Mouse (Mus musculus) midbrain, embryonic 16.5 days (tissue): Measurements from ENCODE around the gene Ttc3. TPM values are rescaled to one million over a fixed set of nuclear protein-coding genes. Genes with fewer than 3 reads are reported as not detected.
"Not testable (repeated sequence)": the region's sequence is repeated elsewhere in the genome, so short reads cannot be mapped to it uniquely, and the experiment has no call there.

ENCODE experiments used
- ATAC-seq: fragments of 200-750 bp; cut with Nextera tagmentation; 2 replicates; pipeline ENCODE4 v1.8.0; 2017; ENCODE audit warnings: moderate TSS enrichment
- H3K27ac ChIP-seq: fragments of 300-500 bp; sonication (generic); 2 replicates; pipeline ENCODE4 v1.5.1; 2014; ENCODE audit warnings: mild to moderate bottlenecking, low read length, mixed read lengths
- H3K27me3 ChIP-seq: fragments of 300-500 bp; sonication (generic); 2 replicates; pipeline ENCODE4 v1.6.1; 2014; ENCODE audit warnings: low read depth, low read length, mixed read lengths; ENCODE audit not compliant: control insufficient read depth, insufficient read depth
- H3K36me3 ChIP-seq: fragments of 300-500 bp; sonication (generic); 2 replicates; pipeline ENCODE4 v1.6.1; 2014; ENCODE audit warnings: mild to moderate bottlenecking, low read length, moderate library complexity, mixed read lengths; ENCODE audit not compliant: control insufficient read depth, insufficient read depth
- H3K4me1 ChIP-seq: fragments of 300-500 bp; sonication (generic); 2 replicates; pipeline ENCODE4 v1.6.1; 2014; ENCODE audit warnings: mild to moderate bottlenecking, low read length, mixed read lengths; ENCODE audit not compliant: control insufficient read depth, insufficient read depth
- H3K4me2 ChIP-seq: fragments of 300-500 bp; sonication (generic); 2 replicates; pipeline ENCODE4 v1.6.1; 2014; ENCODE audit warnings: mild to moderate bottlenecking, low read length, mixed read lengths
- H3K4me3 ChIP-seq: fragments of 300-500 bp; sonication (generic); 2 replicates; pipeline ENCODE4 v1.5.1; 2014; ENCODE audit warnings: low read depth, mild to moderate bottlenecking, low read length, moderate library complexity, mixed read lengths
- H3K9ac ChIP-seq: fragments of 300-500 bp; sonication (generic); 2 replicates; pipeline ENCODE4 v1.6.1; 2014; ENCODE audit warnings: low read depth, low read length, mixed read lengths
- H3K9me3 ChIP-seq: fragments of 300-500 bp; sonication (generic); replicated peaks from 2 replicates; pipeline ENCODE4 v1.6.1; 2014; ENCODE audit warnings: mild to moderate bottlenecking, low read length, mixed read lengths; ENCODE audit not compliant: control insufficient read depth, poor library complexity, severe bottlenecking
- WGBS: fragments of 180-500 bp; shearing (Covaris S2); extraction: QIAGEN DNeasy Blood & Tissue Kit; methylation state at CpG from one replicate; pipeline ENCODE4 v1.1.7; 2014; 5-methylcytosine and 5-hydroxymethylcytosine counted together
- polyA plus RNA-seq: library from polyadenylated mRNA; unstranded; fragments of >200 nt; fragmentation: Nextera tagmentation; extraction: Ambion mirVana; gene quantifications from 2 replicates; pipeline ENCODE4 v1.2.1, GENCODE M21; 2015

Ttc3 gene
- polyA plus RNA-seq, 1 experiment from 2014 or later: 1,007 TPM

DNA sequence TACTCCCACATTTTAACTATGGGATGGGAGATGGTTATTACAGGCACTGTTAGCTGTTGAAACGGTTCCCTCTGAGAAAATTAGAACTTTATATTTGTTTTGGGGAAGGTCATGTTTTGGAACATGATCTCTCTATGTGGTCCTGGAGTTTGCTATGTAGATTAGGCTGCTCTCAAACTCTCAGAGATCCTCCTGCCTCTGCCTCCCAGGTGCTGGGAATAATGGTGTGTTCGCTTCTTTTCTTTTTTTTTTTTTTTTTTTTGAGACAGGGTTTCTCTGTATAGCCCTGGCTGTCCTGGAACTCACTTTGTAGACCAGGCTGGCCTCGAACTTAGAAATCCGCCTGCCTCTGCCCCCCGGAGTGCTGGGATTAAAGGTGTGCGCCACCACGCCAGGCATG lies 95.9 kb downstream of the Ttc3 start:
- H3K4me2 ChIP-seq, H3K4me3 ChIP-seq, H3K9me3 ChIP-seq, H3K4me1 ChIP-seq, H3K27me3 ChIP-seq, H3K27ac ChIP-seq, ATAC-seq, H3K9ac ChIP-seq: not testable (repeated sequence)
- WGBS: 98% methylated on average over 7 of the region's 7 CpGs
- H3K36me3 ChIP-seq: peaks cover 70% of the 10 kb centered on the region

DNA sequence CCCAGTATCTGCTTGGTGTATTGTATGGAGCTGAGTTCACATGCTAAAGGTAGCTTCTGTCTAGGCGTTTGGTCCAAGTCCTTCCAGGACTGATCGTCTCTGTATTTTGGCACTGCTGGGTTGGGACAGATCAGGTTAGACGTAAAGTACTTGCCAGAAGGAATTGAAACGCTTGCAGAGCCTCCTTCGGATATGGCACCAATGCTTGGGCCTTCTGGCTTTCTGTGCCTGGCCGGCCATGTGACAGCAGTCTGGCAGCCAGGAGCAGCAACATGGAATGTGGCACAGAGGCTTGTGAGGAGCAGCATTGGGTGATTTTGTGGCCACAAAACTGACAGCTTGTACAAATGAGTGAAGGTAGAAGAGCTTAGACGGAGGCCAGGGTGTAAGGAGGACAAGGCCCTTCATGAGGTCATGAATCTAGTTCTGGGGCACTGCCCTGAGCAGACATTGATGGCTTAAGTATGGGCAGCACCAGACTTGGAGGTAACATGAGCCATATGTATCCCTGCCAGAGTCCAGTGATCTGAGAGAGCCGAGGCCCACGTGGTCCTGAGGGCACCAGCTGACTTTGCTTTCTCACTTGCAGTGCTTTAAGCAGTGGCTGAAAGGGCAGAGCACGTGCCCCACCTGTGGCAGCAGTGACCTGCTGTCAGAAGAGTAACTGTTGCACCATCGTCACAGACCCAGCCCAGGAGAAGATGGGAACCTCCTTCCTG lies 97.1 kb downstream of the Ttc3 start:
- no peak overlapping the region for H3K4me3 ChIP-seq
- H3K36me3 ChIP-seq: peaks cover 61% of the 10 kb centered on the region
- no peaks in the 10 kb centered on the region for H3K9me3 ChIP-seq
- no peak overlapping the region for H3K27ac ChIP-seq
- ATAC-seq: no peak
- no peaks in the 10 kb centered on the region for H3K27me3 ChIP-seq
- WGBS: 93% methylated on average over 11 of the region's 11 CpGs
- no peak overlapping the region for H3K4me2 ChIP-seq
- 0 out of 2 replicates have a peak, but pooled peaks cover 4% of the 10 kb centered on the region for H3K4me1 ChIP-seq
- no peak overlapping the region for H3K9ac ChIP-seq

DNA sequence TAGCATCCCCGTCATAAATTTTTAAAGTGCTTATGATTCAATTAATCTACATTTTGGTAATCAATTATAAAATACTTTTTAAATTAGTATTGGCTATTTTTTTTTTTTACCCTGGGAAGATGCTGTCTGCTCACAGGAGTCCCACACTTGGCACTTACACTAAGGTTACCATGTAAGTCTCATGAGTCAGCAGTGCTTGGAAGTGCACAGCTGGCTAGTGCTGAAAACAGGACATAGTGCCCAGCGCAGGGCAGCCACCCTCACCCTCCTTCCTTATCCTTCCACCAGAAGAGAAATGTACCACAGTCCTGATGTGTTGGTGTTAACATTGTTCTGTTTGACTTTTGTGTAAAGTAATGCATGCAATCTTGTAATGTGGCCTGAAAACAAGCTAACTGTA lies 98.0 kb downstream of the Ttc3 start:
- H3K9ac ChIP-seq: no peak overlapping the region
- H3K36me3 ChIP-seq: peaks cover 53% of the 10 kb centered on the region
- no peak overlapping the region for H3K4me2 ChIP-seq
- no peaks in the 10 kb centered on the region for H3K9me3 ChIP-seq
- H3K4me1 ChIP-seq: 0 out of 2 replicates have a peak, but pooled peaks cover 4% of the 10 kb centered on the region
- no peak overlapping the region for H3K4me3 ChIP-seq
- 100% methylated on average over 2 of the region's 2 CpGs for WGBS
- no peak for ATAC-seq
- H3K27ac ChIP-seq: no peak overlapping the region
- no peaks in the 10 kb centered on the region for H3K27me3 ChIP-seq

DNA sequence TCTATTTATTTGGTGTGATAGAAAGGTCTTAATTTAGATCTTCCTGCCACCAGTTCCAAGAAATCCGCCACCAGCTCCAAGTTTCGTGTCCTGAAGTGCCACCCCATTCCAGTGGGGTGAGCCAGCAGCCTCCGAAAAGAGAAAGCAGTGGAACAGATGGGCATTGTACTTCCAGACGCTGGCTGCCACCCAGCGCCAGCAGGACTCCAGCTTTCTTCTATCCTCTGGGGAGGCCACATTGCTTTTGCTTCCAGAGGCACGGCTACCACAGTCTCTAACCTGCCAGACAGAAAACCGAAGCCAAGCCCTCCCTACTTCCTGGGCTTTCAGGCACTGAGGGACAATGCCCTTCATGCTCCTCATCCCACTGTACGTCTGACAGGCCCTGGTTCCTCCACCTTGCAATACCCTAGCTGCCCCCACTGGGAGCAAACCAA lies 102.1 kb downstream of the Ttc3 start:
- ATAC-seq: peak; percentile 84
- no peak overlapping the region for H3K4me2 ChIP-seq
- H3K9me3 ChIP-seq: no peaks in the 10 kb centered on the region
- peak overlapping the region; percentile 12 for H3K27ac ChIP-seq
- no peaks in the 10 kb centered on the region for H3K27me3 ChIP-seq
- H3K4me1 ChIP-seq: 0 out of 2 replicates have a peak, but pooled peaks cover 4% of the 10 kb centered on the region
- WGBS: 44% methylated on average over 8 of the region's 8 CpGs
- H3K9ac ChIP-seq: no peak overlapping the region
- H3K4me3 ChIP-seq: no peak overlapping the region
- peaks cover 30% of the 10 kb centered on the region for H3K36me3 ChIP-seq

DNA sequence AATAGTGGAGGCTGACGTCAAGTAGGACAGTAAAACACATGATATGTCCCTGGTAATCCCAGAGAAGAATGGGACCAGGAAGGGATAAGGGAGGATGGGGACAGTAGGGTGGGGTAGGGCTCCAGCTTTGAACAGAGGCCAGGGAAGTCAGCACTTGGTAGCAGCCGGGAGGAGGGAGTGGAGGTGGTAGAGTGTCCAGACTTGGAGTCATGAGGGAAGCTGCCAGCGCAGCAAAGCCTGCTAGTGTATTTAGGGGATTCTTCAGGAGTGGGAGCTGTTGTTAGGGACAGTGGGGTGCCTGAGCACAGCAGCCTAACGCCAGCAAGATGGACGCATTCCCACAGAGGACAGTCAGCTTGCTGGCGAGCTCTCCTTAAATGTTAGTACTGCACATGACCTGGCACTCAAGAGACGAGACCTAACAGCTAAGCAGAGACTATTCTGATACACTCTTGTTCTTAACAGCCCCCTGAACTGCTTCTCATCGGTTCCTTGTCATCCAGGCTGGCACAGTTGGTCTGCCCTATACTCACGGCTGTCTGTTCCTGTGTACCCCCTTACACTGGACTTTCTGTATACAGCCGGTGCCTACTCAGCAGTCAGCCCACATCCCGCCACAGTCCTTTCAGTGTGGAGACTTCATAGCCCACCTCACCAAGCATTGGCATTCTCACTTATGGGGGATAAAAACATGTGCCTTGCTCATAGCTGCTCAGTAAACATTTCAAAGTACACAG lies 102.8 kb downstream of the Ttc3 start:
- Histone ChIP-seq H3K4me2 (no peak overlapping the region), H3K27ac (peak overlapping the region; percentile 51), H3K9me3 (no peaks in the 10 kb centered on the region), H3K4me3 (no peak overlapping the region), H3K9ac (no peak overlapping the region), H3K4me1 (0 out of 2 replicates have a peak, but pooled peaks cover 4% of the 10 kb centered on the region), H3K36me3 (peaks cover 28% of the 10 kb centered on the region), H3K27me3 (no peaks in the 10 kb centered on the region)
- WGBS: 67% methylated on average over 11 of the region's 11 CpGs
- ATAC-seq: peak; percentile 85

DNA sequence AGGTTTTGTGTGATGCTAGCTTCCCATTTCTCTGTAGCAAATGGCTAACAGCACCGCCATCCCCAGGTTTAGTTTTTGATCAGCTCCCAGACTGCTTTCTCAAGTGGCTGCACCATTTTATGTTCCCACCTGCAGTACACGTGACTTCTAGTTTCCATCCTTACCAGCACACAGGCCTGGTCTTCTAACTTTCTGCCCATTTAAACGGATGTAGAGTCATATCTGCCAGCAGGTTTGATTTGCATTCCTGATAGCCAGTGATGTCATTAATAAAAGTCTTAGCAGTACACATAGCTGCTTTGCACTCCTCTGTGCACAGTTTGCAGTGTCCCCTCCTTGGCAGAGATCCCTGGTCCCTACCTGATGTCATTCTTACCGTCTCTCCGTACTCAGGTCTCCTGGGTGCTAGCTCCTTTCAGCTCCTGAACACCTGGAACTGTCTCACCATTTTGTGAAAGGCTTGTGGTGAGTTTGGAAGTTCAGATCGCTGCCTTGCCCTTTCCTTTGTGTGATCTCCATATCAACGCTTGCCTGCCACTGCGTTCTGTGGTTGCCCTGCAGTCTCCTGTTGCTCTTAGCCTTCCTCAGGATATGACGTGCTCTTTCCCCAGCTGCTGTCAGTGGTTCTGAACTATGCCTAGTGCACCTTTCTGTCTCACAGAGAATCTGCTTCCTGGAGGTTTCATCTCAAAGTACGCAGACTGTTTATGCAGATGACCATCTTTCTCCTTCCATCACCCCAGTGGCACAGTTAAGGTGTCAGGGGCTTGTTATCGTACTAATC lies 114.5 kb downstream of the Ttc3 start:
- H3K27ac ChIP-seq: no peak overlapping the region
- WGBS: 84% methylated on average over 11 of the region's 11 CpGs
- H3K36me3 ChIP-seq: peaks cover under 1% of the 10 kb centered on the region; the same call in 1 of the 2 replicates
- no peak for ATAC-seq
- H3K9me3 ChIP-seq: no peaks in the 10 kb centered on the region
- H3K9ac ChIP-seq: no peak overlapping the region
- no peaks in the 10 kb centered on the region for H3K27me3 ChIP-seq
- no peak overlapping the region for H3K4me3 ChIP-seq
- H3K4me2 ChIP-seq: no peak overlapping the region
- H3K4me1 ChIP-seq: no peaks in the 10 kb centered on the region

DNA sequence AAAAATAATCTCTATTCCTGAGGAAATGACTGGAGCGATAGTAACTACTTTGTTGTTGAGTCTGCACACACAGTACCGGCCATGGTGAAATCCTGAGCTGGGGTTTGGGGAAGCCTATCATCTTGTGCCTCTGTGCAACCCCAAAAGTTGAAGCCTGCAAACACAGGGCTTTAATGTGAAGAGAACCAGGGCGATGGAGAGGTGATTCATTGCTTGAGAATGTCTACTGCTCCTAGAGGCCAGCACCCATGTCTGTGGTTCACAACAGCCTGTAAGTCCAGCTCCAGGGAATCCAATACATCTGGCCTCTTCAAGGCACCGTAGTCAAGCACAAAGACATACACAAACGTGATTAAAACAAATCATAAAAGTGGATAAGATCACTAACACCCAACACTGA lies 116.9 kb downstream of the Ttc3 start:
- Histone ChIP-seq H3K4me2 (no peak overlapping the region), H3K4me1 (no peaks in the 10 kb centered on the region), H3K36me3 (no peaks in the 10 kb centered on the region), H3K9me3 (no peaks in the 10 kb centered on the region), H3K4me3 (no peak overlapping the region), H3K27me3 (no peaks in the 10 kb centered on the region), H3K27ac (no peak overlapping the region), H3K9ac (no peak overlapping the region)
- ATAC-seq: no peak
- WGBS: 83% methylated on average over 5 of the region's 5 CpGs

DNA sequence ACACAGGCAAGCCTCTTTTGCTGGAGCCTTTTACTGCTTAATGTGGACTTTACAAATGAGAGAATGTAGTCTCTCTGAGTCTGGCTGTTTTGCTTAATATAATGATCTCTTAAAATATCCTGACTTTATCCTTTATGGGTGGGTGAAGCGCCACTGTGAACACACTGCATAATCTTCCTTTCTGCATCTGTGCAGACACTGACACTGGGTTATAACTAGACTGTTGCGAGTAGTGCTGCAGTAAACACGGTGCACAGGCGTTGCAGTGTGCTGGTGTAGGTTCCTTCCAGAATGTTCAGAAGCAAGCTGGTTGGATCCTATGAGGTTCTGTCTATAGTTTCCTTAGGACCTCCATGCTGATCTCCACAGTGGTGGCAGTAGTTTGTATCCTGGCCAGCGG lies 118.9 kb downstream of the Ttc3 start:
- H3K27ac ChIP-seq: no peak overlapping the region
- no peaks in the 10 kb centered on the region for H3K36me3 ChIP-seq
- no peaks in the 10 kb centered on the region for H3K9me3 ChIP-seq
- ATAC-seq: no peak
- WGBS: 94% methylated on average over 5 of the region's 5 CpGs
- no peaks in the 10 kb centered on the region for H3K27me3 ChIP-seq
- no peak overlapping the region for H3K4me2 ChIP-seq
- no peaks in the 10 kb centered on the region for H3K4me1 ChIP-seq
- no peak overlapping the region for H3K9ac ChIP-seq
- H3K4me3 ChIP-seq: no peak overlapping the region
